Mouse (Mus musculus) 3134 (cell line): ENCODE measurements at regions not wholly inside any gene's neighbourhood (a gene's known extent, or its start where the extent isn't known, plus 50 kb on each side); places are given as distances from the start of the nearest gene placed in this dataset.

ENCODE experiments used
- DNase-seq: peaks from one replicate; pipeline ENCODE4 v3.0.0-alpha.2; 2011; ENCODE audit warnings: low spot score; ENCODE audit not compliant: insufficient read length; ENCODE audit errors: extremely low read depth

GRCm38 (mm10) chr4:124265527-124265926 is 345.1 kb downstream of the 3100002H09Rik start:
- no peak for DNase-seq

GRCm38 (mm10) chr4:124257006-124257405 is 339.2 kb upstream of the 4930535I16Rik start:
- DNase-seq, result no peak

GRCm38 (mm10) chr4:124256515-124256914 is 338.7 kb upstream of the 4930535I16Rik start:
- no peak for DNase-seq

GRCm38 (mm10) chr4:124255183-124255543 is 337.3 kb upstream of the 4930535I16Rik start:
- DNase-seq, result no peak

GRCm38 (mm10) chr4:124254446-124255182 is 336.8 kb upstream of the 4930535I16Rik start:
- no peak for DNase-seq

GRCm38 (mm10) chr4:124241600-124241999 is 323.8 kb upstream of the 4930535I16Rik start:
- no peak for DNase-seq

- DNase-seq, result peak; percentile 6
Measured at GRCm38 (mm10) chr4:124236476-124236875, 318.7 kb upstream of the 4930535I16Rik start.

- peak; percentile 17 for DNase-seq
Measured at GRCm38 (mm10) chr4:124228537-124228936, 310.7 kb upstream of the 4930535I16Rik start.

- no peak for DNase-seq
Measured at GRCm38 (mm10) chr4:124223646-124224500, 306.1 kb upstream of the 4930535I16Rik start.

- no peak for DNase-seq
Measured at GRCm38 (mm10) chr4:124221736-124222135, 303.9 kb upstream of the 4930535I16Rik start.

- no peak for DNase-seq
Measured at GRCm38 (mm10) chr4:124217206-124217605, 299.4 kb upstream of the 4930535I16Rik start.

GRCm38 (mm10) chr4:124216351-124216750 is 298.5 kb upstream of the 4930535I16Rik start:
- DNase-seq, result no peak

GRCm38 (mm10) chr4:124215077-124215476 is 297.3 kb upstream of the 4930535I16Rik start:
- no peak for DNase-seq

GRCm38 (mm10) chr4:124210103-124210502 is 292.3 kb upstream of the 4930535I16Rik start:
- no peak for DNase-seq

GRCm38 (mm10) chr4:124206480-124206879 is 288.7 kb upstream of the 4930535I16Rik start:
- no peak for DNase-seq

- DNase-seq, result no peak
Measured at GRCm38 (mm10) chr4:124203736-124204135, 285.9 kb upstream of the 4930535I16Rik start.

GRCm38 (mm10) chr4:124199884-124200844 is 282.3 kb upstream of the 4930535I16Rik start:
- no peak for DNase-seq

- DNase-seq, result no peak
Measured at GRCm38 (mm10) chr4:124198832-124199231, 281.0 kb upstream of the 4930535I16Rik start.

GRCm38 (mm10) chr4:124196711-124197110 is 278.9 kb upstream of the 4930535I16Rik start:
- DNase-seq, result no peak

- no peak for DNase-seq
Measured at GRCm38 (mm10) chr4:124193059-124193721, 275.4 kb upstream of the 4930535I16Rik start.
